Mouse (Mus musculus) MEL (cell line): ENCODE measurements at regions not wholly inside any gene's neighbourhood (a gene's known extent, or its start where the extent isn't known, plus 50 kb on each side); places are given as distances from the start of the nearest gene placed in this dataset.

ENCODE experiments used
- DNase-seq: peaks from one replicate; pipeline ENCODE4 v3.0.0; 2011; ENCODE audit warnings: low read depth, low spot score
- H3K27ac ChIP-seq: 2 replicates; pipeline ENCODE4 v1.5.1; 2012; ENCODE audit warnings: low read depth, mild to moderate bottlenecking, control low read depth, low read length, moderate library complexity; ENCODE audit not compliant: control insufficient read depth
- H3K27me3 ChIP-seq, 2 experiments: fragments of 150-350 bp in 1 of 2; sonication (generic) in 1 of 2; 2 replicates each; pipeline ENCODE4 v1.6.1; 2012; ENCODE audit warnings: low read length in 2 of 2, mild to moderate bottlenecking in 2 of 2, improper control_type of control experiment in 1 of 2, moderate library complexity in 1 of 2; ENCODE audit not compliant: insufficient read depth in 2 of 2, control insufficient read depth in 1 of 2
- H3K36me3 ChIP-seq, 2 experiments: 2 replicates each; pipeline ENCODE4 v1.6.1; 2012 to 2014; ENCODE audit warnings: low read length in 2 of 2, improper control_type of control experiment in 1 of 2, inconsistent platforms in 1 of 2, mild to moderate bottlenecking in 1 of 2; ENCODE audit not compliant: insufficient read depth in 2 of 2, control insufficient read depth in 1 of 2
- H3K4me1 ChIP-seq, 2 experiments: fragments of 150-350 bp in 1 of 2; sonication (generic) in 1 of 2; 2 replicates each; pipeline ENCODE4 v1.6.1; 2012; ENCODE audit warnings: low read length in 2 of 2, improper control_type of control experiment in 1 of 2, mild to moderate bottlenecking in 1 of 2; ENCODE audit not compliant: insufficient read depth in 2 of 2, control insufficient read depth in 1 of 2
- H3K4me3 ChIP-seq, 2 experiments: fragments of 150-350 bp in 1 of 2; sonication (generic) in 1 of 2; 2 replicates each; pipeline ENCODE4 v1.5.1; 2012; ENCODE audit warnings: low read depth in 2 of 2, low read length in 2 of 2, mild to moderate bottlenecking in 2 of 2, moderate library complexity in 2 of 2, control low read depth in 1 of 2, improper control_type of control experiment in 1 of 2; ENCODE audit not compliant: control insufficient read depth in 1 of 2, insufficient read depth in 1 of 2
- H3K79me2 ChIP-seq: 2 replicates; pipeline ENCODE4 v1.6.1; 2012; ENCODE audit warnings: mild to moderate bottlenecking, low read length, moderate library complexity; ENCODE audit not compliant: control insufficient read depth, poor library complexity, insufficient read depth
- H3K9ac ChIP-seq: 2 replicates; pipeline ENCODE4 v1.6.1; 2012; ENCODE audit warnings: low read depth, mild to moderate bottlenecking, control low read depth, low read length, moderate library complexity; ENCODE audit not compliant: control insufficient read depth, poor library complexity, severe bottlenecking
- H3K9me3 ChIP-seq: fragments of 150-350 bp; sonication (generic); replicated peaks from 2 replicates; pipeline ENCODE4 v1.6.1; 2012; ENCODE audit warnings: mild to moderate bottlenecking, low read length, improper control_type of control experiment, moderate library complexity; ENCODE audit not compliant: insufficient read depth
- E2F4 ChIP-seq: IDR thresholded peaks from 2 replicates; pipeline ENCODE4 v1.6.1; 2011; ENCODE audit warnings: low read depth, low read length, improper control_type of control experiment, borderline replicate concordance
- EP300 ChIP-seq, 2 experiments: IDR thresholded peaks; 2 replicates each; pipeline ENCODE4 v1.6.1; 2011; ENCODE audit warnings: improper control_type of control experiment in 2 of 2, low read length in 2 of 2, low read depth in 1 of 2, mild to moderate bottlenecking in 1 of 2
- HCFC1 ChIP-seq: IDR thresholded peaks from 2 replicates; pipeline ENCODE4 v1.6.1; 2012; ENCODE audit warnings: low read depth, mild to moderate bottlenecking, inconsistent platforms, low read length, improper control_type of control experiment, moderate library complexity
- JUND ChIP-seq: IDR thresholded peaks from 2 replicates; pipeline ENCODE4 v1.6.1; 2011; ENCODE audit warnings: low read depth, mild to moderate bottlenecking, improper control_type of control experiment, low read length
- KAT2A ChIP-seq: conservative IDR thresholded peaks from 2 replicates; pipeline ENCODE4 v1.6.1; 2012; ENCODE audit warnings: low read depth, low read length, improper control_type of control experiment, inconsistent platforms
- MAX ChIP-seq: IDR thresholded peaks from 2 replicates; pipeline ENCODE4 v1.6.1; 2011; ENCODE audit warnings: low read length, improper control_type of control experiment
- MAZ ChIP-seq: IDR thresholded peaks from 2 replicates; pipeline ENCODE4 v1.6.1; 2012; ENCODE audit warnings: low read depth, mild to moderate bottlenecking, inconsistent platforms, low read length, improper control_type of control experiment
- MEF2A ChIP-seq: IDR thresholded peaks from 2 replicates; pipeline ENCODE4 v1.6.1; 2014; ENCODE audit warnings: low read depth, mild to moderate bottlenecking, inconsistent platforms, low read length, improper control_type of control experiment; ENCODE audit not compliant: poor library complexity, insufficient replicate concordance, severe bottlenecking; ENCODE audit errors: extremely low read depth
- MXI1 ChIP-seq: IDR thresholded peaks from 2 replicates; pipeline ENCODE4 v1.6.1; 2011; ENCODE audit warnings: mild to moderate bottlenecking, low read depth, low read length, improper control_type of control experiment
- POLR2AphosphoS5 ChIP-seq: IDR thresholded peaks from 2 replicates; pipeline ENCODE4 v1.6.1; 2012; ENCODE audit warnings: low read depth, borderline replicate concordance, mild to moderate bottlenecking, inconsistent platforms, low read length, moderate library complexity, mixed read lengths
- RAD21 ChIP-seq: IDR thresholded peaks from 2 replicates; pipeline ENCODE4 v1.6.1; 2011; ENCODE audit warnings: mild to moderate bottlenecking, low read depth, low read length, improper control_type of control experiment
- TBP ChIP-seq: IDR thresholded peaks from 2 replicates; pipeline ENCODE4 v1.8.0; 2011; ENCODE audit warnings: low read depth, low read length, improper control_type of control experiment
- TCF12 ChIP-seq: IDR thresholded peaks from 2 replicates; pipeline ENCODE4 v1.6.1; 2014; ENCODE audit warnings: low read depth, mild to moderate bottlenecking, inconsistent platforms, low read length, improper control_type of control experiment, moderate library complexity
- UBTF ChIP-seq: IDR thresholded peaks from 2 replicates; pipeline ENCODE4 v1.6.1; 2012; ENCODE audit warnings: low read depth, mild to moderate bottlenecking, inconsistent platforms, low read length, improper control_type of control experiment, moderate library complexity, borderline replicate concordance; ENCODE audit not compliant: insufficient read depth
- USF1 ChIP-seq: IDR thresholded peaks from 2 replicates; pipeline ENCODE4 v1.6.1; 2014; ENCODE audit warnings: low read depth, mild to moderate bottlenecking, inconsistent platforms, low read length, improper control_type of control experiment, moderate library complexity
- USF2 ChIP-seq, 2 experiments: IDR thresholded peaks; 2 replicates each; pipeline ENCODE4 v1.6.1; 2011 to 2012; ENCODE audit warnings: improper control_type of control experiment in 2 of 2, low read length in 2 of 2, borderline replicate concordance in 1 of 2, inconsistent platforms in 1 of 2, low read depth in 1 of 2, mild to moderate bottlenecking in 1 of 2; ENCODE audit not compliant: insufficient read depth in 1 of 2
- ZC3H11A ChIP-seq: IDR thresholded peaks from 2 replicates; pipeline ENCODE4 v1.6.1; 2012; ENCODE audit warnings: low read depth, mild to moderate bottlenecking, inconsistent platforms, low read length, improper control_type of control experiment
- ZKSCAN1 ChIP-seq: IDR thresholded peaks from 2 replicates; pipeline ENCODE4 v1.6.1; 2012; ENCODE audit warnings: low read depth, mild to moderate bottlenecking, inconsistent platforms, low read length, improper control_type of control experiment, moderate library complexity
- ZMIZ1 ChIP-seq: IDR thresholded peaks from 2 replicates; pipeline ENCODE4 v1.6.1; 2012; ENCODE audit warnings: low read depth, mild to moderate bottlenecking, inconsistent platforms, low read length, improper control_type of control experiment, moderate library complexity
- ZNF384 ChIP-seq: IDR thresholded peaks from 2 replicates; pipeline ENCODE4 v1.6.1; 2012; ENCODE audit warnings: low read depth, mild to moderate bottlenecking, inconsistent platforms, low read length, improper control_type of control experiment

DNA sequence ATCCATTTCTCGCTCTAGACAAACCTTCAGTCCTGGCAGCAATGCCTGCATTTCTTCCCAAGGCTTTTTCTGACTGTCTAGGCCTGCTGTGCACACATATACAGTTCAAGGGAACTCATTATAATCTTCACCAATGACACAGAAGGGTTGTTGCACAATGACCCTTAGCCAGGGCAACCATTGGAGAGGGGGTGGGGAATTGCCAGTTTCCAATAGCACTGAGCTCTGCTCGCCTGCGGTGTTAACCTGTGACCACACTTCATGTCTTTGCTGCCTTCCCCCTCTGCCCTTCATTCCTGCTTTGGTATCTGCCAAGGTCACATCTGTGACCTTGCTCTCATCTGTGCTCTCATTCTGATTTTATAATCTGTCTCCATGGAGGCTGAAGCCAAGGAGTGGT is 106.2 kb upstream of the Gadl1 start:
- no peak for DNase-seq
- Histone ChIP-seq H3K27me3 (no peaks in the 10 kb centered on the region), H3K36me3 (no peaks in the 10 kb centered on the region), H3K4me1 (no peaks in the 10 kb centered on the region), H3K9ac (no peak overlapping the region), H3K4me3 (no peak overlapping the region), H3K79me2 (no peaks in the 10 kb centered on the region), H3K27ac (no peak overlapping the region), H3K9me3 (no peaks in the 10 kb centered on the region)
- TF ChIP-seq ZMIZ1 (no peak), E2F4 (no peak), MAX (no peak)

DNA sequence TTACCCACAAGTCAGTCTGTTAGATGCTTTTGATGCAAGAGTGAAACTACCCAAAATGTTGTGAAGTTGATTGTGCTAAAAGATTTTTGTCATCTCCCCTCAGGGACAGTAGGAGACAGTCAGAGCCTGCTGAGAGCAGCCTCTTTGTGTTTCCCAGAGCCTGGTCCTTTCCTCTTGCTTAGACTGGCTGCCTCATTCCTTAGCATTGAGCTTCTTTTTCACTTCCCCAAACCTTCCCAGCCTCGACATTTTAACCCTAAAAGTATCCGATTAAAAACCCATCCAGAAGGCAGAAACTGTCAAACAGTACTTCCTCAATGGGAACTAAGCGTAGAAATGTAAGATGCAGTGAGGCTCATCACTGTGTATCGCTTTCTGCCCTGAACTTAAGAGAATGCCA is 104.0 kb upstream of the Gadl1 start:
- Histone ChIP-seq H3K4me1 (no peaks in the 10 kb centered on the region), H3K9me3 (no peaks in the 10 kb centered on the region), H3K79me2 (no peaks in the 10 kb centered on the region), H3K9ac (no peak overlapping the region), H3K27ac (no peak overlapping the region), H3K4me3 (no peak overlapping the region), H3K27me3 (no peaks in the 10 kb centered on the region), H3K36me3 (no peaks in the 10 kb centered on the region)
- TF ChIP-seq USF2 (IDR thresholded peaks at IDR 0.05; ENCODE audit: borderline replicate concordance in 1 of 2, insufficient read depth in 1 of 2, low read depth in 1 of 2, low read length in 2 of 2) (no peak), ZKSCAN1 (no peak), KAT2A (no peak), POLR2AphosphoS5 (no peak), HCFC1 (no peak), EP300 (IDR thresholded peaks at IDR 0.05; ENCODE audit: low read depth in 1 of 2, low read length in 2 of 2) (no peak), TCF12 (no peak), ZC3H11A (no peak), ZMIZ1 (no peak), USF1 (no peak), RAD21 (no peak), ZNF384 (no peak), MEF2A (no peak), MAZ (no peak), UBTF (no peak), JUND (no peak), MXI1 (no peak), TBP (no peak), E2F4 (no peak)
- DNase-seq, result no peak
